Mouse (Mus musculus): ENCODE data around the gene Phldb1.

Phldb1 gene

DNA sequence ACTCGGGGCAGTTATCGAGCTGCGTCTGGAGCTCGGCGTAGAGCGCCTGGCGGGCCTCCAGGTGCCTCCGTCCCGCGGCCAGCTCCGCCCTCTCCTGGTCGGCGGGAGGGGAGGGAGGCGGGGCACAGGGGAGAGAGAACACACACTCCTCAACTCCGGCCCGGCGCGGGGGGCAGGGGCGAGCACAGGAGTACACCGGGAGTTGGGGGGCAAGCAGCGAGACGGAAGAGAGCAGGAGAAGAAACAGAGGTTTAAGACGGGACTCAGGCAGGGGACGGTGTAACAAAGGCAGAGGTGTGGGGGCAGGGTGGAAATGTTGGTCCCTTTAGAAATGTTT is 26.6 kb downstream of the Phldb1 start:
- DNase-seq, result peak; percentile 78 to 86

DNA sequence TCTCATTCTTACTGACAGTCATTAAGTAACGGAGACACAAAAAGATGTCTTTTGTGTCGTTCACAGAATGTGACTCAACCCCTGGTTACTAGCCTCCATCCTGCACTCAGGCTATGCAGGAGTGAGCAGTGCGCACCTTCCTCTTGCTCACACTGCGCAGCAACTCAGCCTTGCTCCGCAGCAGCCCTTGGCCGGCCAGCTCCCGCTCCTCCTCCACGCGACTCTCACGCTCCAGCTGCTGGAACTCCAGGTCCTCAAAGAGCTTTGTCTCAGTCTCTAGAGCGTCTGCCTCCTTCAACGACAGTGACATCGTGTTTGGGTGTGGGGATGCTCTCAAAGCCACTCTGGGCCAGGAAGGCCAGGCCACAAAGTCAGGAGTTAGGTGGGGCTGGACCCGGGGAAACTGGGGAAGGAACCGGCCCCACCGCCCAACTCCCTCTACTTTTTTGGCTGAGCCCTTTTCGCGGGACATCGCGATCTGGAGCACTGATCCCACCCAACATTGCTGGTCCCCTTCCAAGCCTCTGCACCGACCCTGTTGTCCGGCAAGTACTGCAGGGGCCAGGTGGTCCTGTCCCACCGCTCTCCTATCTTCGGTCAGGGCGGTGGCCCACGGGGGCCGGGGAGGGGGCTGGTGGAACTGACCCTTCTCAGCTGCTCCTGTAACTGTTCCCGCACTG is 27.1 kb downstream of the Phldb1 start:
- DNase-seq, result no peak

GRCm38 (mm10) chr9:44699730-44700129 is 35.3 kb downstream of the Phldb1 start:
- peak in 1 of 2 experiments; percentile 58 for DNase-seq

- DNase-seq, result peak; percentile 61 to 69
Observed at GRCm38 (mm10) chr9:44699196-44699595, 35.8 kb downstream of the Phldb1 start.

- peak; percentile 67 for DNase-seq
Observed at GRCm38 (mm10) chr9:44697866-44698265, 37.1 kb downstream of the Phldb1 start.

- peak in 1 of 2 experiments; percentile 57 for DNase-seq
Observed at GRCm38 (mm10) chr9:44693071-44693470, 41.9 kb downstream of the Phldb1 start.

- DNase-seq, result peak; percentile 90 to 91
Observed at GRCm38 (mm10) chr9:44691671-44692520, 43.1 kb downstream of the Phldb1 start.

GRCm38 (mm10) chr9:44690641-44691040 is 44.4 kb downstream of the Phldb1 start:
- DNase-seq, result no peak

- DNase-seq, result peak; percentile 45 to 64
Observed at GRCm38 (mm10) chr9:44688013-44688412, 47.0 kb downstream of the Phldb1 start.

GRCm38 (mm10) chr9:44686638-44687037 is 48.4 kb downstream of the Phldb1 start:
- peak; percentile 95 to 96 for DNase-seq

DNA sequence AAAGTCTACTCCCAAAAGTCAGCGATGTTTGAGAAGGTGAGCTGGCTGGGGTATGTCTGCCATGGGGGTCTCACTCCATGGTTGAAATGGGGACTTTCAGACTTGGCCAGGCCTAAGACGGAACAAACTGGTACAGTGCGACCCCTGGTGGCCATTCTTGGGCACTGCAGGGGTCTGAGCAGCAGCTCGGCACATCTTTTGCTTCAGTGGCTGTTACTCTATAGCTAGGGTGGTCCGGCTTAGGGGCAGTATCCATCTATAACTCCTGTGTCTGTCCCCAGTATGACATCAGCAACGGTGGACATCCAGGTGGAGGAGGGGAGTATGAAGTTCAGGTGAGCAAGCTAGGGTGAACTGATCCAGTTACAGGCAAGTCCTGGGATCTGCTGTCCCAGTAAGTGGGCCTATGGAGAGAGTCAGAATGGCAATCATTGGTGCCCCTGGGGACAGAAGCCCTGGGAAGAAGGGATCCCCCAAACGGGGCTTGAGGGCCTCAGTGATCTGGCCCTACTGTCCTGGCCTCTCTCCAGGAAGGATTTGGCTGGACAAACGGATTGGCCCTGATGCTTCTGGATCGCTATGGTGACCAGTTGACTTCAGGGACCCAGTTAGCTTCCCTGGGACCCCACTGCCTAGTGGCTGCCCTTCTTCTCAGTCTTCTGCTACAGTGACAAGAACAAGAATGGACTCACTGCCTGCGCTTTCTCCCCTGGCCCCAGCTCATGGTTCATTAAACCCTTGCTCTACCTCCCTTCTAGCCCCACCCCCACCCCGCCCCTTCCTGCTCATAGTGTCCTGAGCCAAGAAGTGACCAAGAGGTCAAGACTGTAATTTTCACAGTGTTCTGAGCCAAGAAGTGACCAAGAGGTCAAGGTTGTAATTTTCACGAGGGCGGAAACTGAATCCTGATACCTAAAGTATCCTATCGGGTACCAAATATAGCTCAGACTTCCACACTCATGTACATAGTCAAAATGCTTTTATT is 49.4 kb downstream of the Phldb1 start:
- DNase-seq, result peak; percentile 90 to 95

DNA sequence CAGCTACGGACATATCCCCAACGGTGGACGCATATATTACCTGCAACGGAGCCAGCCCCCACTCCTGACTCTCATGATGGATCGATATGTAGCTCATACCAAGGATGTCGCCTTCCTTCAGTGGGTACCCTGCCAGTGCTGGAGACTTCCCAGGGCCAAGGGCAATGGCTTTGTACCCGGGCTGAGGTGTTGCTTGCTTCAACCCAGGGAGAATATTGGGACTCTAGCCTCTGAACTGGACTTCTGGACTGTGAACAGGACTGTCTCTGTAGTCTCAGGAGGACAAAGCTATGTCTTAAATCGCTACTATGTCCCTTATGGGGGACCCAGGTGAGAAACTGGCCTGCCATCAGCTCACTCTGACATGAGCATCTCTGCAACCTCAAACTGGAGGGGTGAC is 52.0 kb downstream of the Phldb1 start:
- DNase-seq, result no peak

DNA sequence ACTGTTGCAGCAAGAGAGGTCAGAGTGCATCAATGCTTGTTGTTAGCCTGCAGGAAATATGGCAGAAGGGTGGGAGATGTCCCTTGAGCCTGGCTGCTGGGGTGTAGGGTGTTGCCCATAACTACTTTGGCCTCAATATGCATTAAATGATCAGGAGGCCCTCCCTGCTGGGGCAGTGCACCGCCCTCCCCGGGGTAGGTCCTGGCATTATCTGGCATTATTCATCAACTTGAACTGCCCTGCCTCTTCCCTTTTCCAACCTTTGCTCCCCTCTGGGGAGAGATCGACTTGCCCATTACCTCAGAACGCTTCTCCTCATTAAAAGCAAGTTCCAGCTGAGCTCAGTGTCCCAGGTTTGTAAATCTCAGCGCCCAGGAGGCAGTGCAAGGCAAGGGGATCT is 55.4 kb downstream of the Phldb1 start:
- DNase-seq, result no peak

DNA sequence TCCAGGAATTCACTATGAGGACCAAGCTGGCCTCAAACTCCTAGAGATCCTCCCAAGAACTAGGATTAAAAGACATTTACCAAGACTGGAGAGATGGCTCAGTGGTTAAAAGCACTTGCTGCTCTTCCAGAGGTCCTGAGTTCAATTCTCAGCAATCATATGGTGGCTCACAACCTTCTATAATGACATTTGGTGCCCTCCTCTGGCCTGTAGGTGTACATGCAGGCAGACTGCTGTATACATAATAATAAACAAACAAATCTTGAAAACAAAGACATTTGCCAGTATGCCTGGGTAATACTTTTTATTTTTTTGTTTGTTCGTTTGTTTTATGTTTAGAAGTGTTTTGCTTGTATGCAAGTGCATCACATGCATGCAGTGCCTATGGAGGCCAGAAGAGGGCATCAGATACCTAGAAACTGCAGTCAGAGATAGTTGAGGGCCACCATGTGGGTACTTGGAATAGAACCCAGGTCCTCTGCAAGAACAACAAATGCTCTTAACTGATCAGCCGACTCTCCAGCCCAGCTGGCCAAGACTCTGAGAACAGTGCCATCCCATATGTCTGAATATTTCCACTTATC is 56.6 kb downstream of the Phldb1 start:
- DNase-seq, result no peak

DNA sequence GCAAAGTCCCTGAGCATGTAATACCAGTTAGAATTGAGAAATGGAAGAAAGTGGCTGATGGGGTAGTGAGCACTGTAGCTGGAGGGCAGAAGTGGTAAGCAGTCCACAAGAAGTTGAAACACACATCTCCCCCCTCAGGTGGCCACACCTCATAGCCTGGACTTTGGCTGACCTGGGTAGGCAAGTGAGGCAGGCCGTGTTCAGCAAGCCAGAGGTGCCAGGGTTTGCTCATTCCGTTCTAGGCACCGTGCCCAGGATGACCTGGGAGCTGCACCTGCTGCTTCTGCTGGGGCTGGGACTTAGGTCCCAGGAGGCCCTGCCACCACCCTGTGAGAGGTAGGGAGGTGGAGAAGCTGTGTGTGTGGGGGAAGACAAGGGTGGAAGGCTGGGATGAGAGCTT is 62.0 kb downstream of the Phldb1 start, which contains the start of gene Treh:
Gene Treh (plus strand): TSS at position 229 of the 400 bp plus-strand sequence.
- DNase-seq, result no peak

DNA sequence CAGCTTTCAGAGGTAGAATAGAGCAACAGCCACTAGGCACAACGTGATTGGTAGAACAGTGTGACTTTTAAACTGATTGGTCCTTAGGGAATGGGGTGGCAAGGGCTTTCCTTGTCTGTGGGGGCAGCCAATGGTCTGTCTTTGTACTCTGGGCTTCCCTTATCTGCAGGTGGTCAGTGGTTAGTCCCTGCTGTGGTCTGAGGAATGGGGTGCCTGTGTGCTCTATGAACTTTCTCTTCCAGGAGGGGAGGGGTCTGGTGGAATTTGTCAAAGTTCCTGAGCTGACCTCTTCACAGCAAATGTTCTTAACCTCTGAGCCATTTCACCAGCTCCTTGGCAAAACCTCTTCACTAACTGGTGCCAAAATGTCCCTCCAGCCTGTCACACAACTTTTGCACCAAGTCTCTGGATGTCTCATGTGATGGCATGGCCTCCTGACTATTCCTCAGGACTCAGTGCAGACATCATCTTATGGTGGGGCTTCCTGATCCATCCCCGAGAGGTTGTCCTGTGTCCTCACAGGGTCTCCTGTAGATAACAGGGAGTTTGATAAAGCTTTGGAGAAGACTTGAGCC is 62.6 kb downstream of the Phldb1 start:
- DNase-seq, result no peak

- no peak for DNase-seq
Observed at GRCm38 (mm10) chr9:44671416-44671815, 63.6 kb downstream of the Phldb1 start.

GRCm38 (mm10) chr9:44663706-44664105 is 71.3 kb downstream of the Phldb1 start:
- DNase-seq, result no peak

DNA sequence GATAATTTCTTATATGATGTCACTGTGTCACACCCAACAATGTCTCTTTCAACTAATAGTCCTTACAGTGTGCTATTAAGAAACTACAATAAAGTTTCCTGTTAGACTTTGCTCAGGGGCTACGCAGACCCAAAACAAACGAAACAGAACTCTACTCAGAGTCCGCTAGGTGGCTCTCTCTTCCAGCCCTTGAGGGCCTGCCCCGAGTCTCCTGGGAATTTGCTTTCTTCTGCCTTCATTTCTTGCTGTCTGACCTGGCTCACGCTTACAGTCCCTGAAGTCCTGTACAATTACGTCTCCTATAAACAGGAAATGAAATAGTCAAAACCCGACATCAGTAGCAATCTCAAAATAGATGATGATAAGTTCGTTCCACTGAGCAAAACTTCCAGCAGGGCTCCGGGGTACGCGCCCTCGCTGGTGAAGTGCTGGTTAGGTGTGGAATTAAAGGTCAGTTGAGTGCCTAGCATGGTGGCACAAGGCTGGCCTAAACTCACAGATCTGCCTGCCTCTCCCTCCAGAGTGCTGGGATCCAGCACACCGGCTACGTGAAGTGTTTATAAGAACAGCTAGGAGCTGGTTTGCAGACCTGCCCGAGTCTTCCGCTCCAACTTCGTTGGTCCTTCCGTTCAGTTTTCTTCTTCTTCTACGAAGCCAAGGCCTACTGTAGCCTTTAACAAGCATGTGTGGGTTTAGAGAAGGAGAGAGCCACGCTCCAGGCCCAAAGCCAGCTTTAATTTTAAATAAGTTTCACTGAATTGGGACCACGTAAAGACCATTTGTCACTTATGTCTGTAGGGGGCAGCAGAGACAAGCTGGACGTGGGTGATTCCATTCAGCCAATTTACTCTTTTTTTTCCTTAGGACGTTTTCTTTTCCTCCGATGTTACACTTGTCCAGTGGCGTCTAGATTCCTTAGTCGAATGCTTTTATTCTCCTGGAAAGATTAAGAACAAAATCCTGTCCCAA is 79.6 kb downstream of the Phldb1 start:
- DNase-seq, result peak; percentile 84 to 88

DNA sequence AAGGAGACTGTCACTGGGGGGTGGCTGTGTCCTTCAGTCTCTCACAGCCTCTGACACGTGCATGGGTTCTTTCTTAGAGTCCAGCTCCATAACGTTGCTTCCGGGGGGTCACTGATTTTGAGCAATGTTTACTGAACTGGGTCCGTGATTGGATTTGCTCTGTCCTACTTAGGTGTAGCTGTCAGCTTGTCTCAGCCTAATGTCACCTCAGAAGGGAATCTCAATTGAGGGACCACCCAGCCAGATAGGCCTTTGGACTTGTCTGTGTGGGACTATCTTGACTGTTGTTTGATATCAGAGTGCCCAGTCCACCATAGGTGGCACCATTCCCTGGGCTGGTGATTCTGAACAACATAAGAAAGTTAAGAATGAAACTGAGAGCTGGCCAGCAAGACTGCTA is 81.1 kb downstream of the Phldb1 start:
- no peak for DNase-seq

DNA sequence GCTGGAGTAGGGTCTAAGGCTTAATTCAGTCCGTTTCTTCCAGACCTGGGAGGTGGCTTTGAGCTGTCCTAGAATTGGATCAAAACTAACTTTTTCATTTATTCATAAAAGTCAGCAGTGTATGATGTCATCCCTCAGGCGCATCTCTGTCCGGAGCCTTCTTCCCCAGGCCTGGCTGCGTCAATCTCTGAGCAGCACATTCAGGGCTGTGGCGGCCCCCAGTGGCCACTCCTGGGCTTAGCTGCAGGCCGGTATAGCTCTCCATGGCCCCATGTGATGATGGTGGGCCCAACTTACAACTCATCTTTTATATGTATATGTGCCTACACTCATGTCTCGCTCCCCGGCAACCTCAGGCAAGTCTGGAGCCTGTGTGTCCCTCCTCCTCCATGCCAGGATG is 83.0 kb downstream of the Phldb1 start:
- DNase-seq, result peak; percentile 87

Measured in cerebellum, postnatal 10 days (tissue).